ENCODE assay signal across 14 mouse cellular contexts in genomic region chr6:71129071-71129470, GRCm38 (mm10). TPM values are rescaled to one million over a fixed set of nuclear protein-coding genes. Genes with fewer than 3 reads are reported as not detected.
DNase-seq lines count a peak whose midpoint lies in the region; ATAC-seq and TF ChIP-seq lines count a peak whose summit lies in the region.
"Had no signal": no experiment of that assay in that cellular context is flagged by ENCODE, and none has a peak within 500 bp of the region (broad histone marks: within the 10 kb centered on the region; RNA-seq: fewer than 3 reads in every experiment).

No protein-coding gene starts in this region.

- TF ChIP-seq CTCF in kidney, adult 2 months (conservative IDR thresholded peaks at IDR 0.05; ENCODE audit: insufficient read depth, insufficient read length, low read depth, low read length), result peak; percentile 46

- WGBS in kidney, adult 2 months, result 60% methylated on average over 4 of the region's 4 CpGs
- WGBS in kidney, embryonic 15.5 days, result 51% methylated on average over 4 of the region's 4 CpGs
- 38% methylated on average over 4 of the region's 4 CpGs for WGBS in liver, embryonic 11.5 days
- WGBS in embryonic facial prominence, embryonic 10.5 days, result 42% methylated on average over 4 of the region's 4 CpGs

- no peak overlapping the region for H3K4me3 ChIP-seq in kidney, adult 2 months (ENCODE audit: insufficient read depth, low read depth, low read length)
- H3K4me3 ChIP-seq in kidney, embryonic 15.5 days (replicated peaks), result no peak overlapping the region
- no peak overlapping the region for H3K4me3 ChIP-seq in liver, embryonic 11.5 days (ENCODE audit: low read depth, low read length)
- no peak overlapping the region for H3K4me3 ChIP-seq in embryonic facial prominence, embryonic 10.5 days
- H3K4me3 ChIP-seq: embryonic facial prominence, embryonic 15.5 days; forebrain, embryonic 13.5 days; limb, embryonic 13.5 days; midbrain, embryonic 13.5 days had no signal

- peaks cover 2% of the 10 kb centered on the region; the same call in 1 of the 2 replicates for H3K36me3 ChIP-seq in kidney, adult 2 months (ENCODE audit: control insufficient read depth, insufficient read depth, low read length)
- no peaks in the 10 kb centered on the region for H3K36me3 ChIP-seq in kidney, embryonic 15.5 days
- H3K36me3 ChIP-seq in liver, embryonic 11.5 days (ENCODE audit: control insufficient read depth, insufficient read depth, low read length), result no peaks in the 10 kb centered on the region
- H3K36me3 ChIP-seq in embryonic facial prominence, embryonic 10.5 days (replicated peaks), result no peaks in the 10 kb centered on the region
- H3K36me3 ChIP-seq: embryonic facial prominence, embryonic 15.5 days; limb, embryonic 13.5 days; midbrain, embryonic 13.5 days had no signal

- peaks cover 14% of the 10 kb centered on the region for H3K4me1 ChIP-seq in kidney, adult 2 months (ENCODE audit: control insufficient read depth, insufficient read depth, low read length)
- no peaks in the 10 kb centered on the region for H3K4me1 ChIP-seq in kidney, embryonic 15.5 days
- no peaks in the 10 kb centered on the region for H3K4me1 ChIP-seq in liver, embryonic 11.5 days (replicated peaks; ENCODE audit: control insufficient read depth, insufficient read depth, low read length)
- H3K4me1 ChIP-seq in embryonic facial prominence, embryonic 10.5 days, result no peaks in the 10 kb centered on the region
- H3K4me1 ChIP-seq: embryonic facial prominence, embryonic 15.5 days; forebrain, embryonic 13.5 days; limb, embryonic 13.5 days; midbrain, embryonic 13.5 days had no signal

- no peak overlapping the region for H3K4me2 ChIP-seq in kidney, embryonic 15.5 days
- no peak overlapping the region for H3K4me2 ChIP-seq in liver, embryonic 11.5 days
- H3K4me2 ChIP-seq: embryonic facial prominence, embryonic 15.5 days; forebrain, embryonic 13.5 days; limb, embryonic 13.5 days; midbrain, embryonic 13.5 days had no signal

- ATAC-seq in kidney, embryonic 15.5 days (replicated peaks; ENCODE audit: low FRiP score), result no peak
- ATAC-seq in liver, embryonic 11.5 days (replicated peaks; ENCODE audit: low FRiP score), result 0 out of 2 replicates have a peak, but pooled peaks have one; percentile 14
- ATAC-seq in erythroid progenitor cell, adult 5-6 weeks (replicated peaks; ENCODE audit: low FRiP score, poor library complexity, severe bottlenecking), result no peak
- ATAC-seq: forebrain, embryonic 13.5 days; midbrain, embryonic 13.5 days had no signal

- TF ChIP-seq POLR2A in kidney, adult 2 months (IDR thresholded peaks at IDR 0.05; ENCODE audit: low read depth, low read length), result no peak

- no peaks in the 10 kb centered on the region for H3K9me3 ChIP-seq in kidney, embryonic 15.5 days (replicated peaks)
- no peaks in the 10 kb centered on the region for H3K9me3 ChIP-seq in liver, embryonic 11.5 days (ENCODE audit: control insufficient read depth, low read length)
- no peaks in the 10 kb centered on the region for H3K9me3 ChIP-seq in embryonic facial prominence, embryonic 10.5 days
- H3K9me3 ChIP-seq: embryonic facial prominence, embryonic 15.5 days; forebrain, embryonic 13.5 days; limb, embryonic 13.5 days; midbrain, embryonic 13.5 days had no signal

- H3K27ac ChIP-seq in kidney, adult 2 months (ENCODE audit: insufficient read depth, low read depth, low read length), result no peak overlapping the region
- H3K27ac ChIP-seq in kidney, embryonic 15.5 days, result no peak overlapping the region
- no peak overlapping the region for H3K27ac ChIP-seq in liver, embryonic 11.5 days (ENCODE audit: low read depth, low read length)
- no peak overlapping the region for H3K27ac ChIP-seq in embryonic facial prominence, embryonic 10.5 days (replicated peaks)
- H3K27ac ChIP-seq: embryonic facial prominence, embryonic 15.5 days; forebrain, embryonic 13.5 days; limb, embryonic 13.5 days; midbrain, embryonic 13.5 days had no signal

- DNase-seq in adrenal gland, postnatal 10 days, result peak; percentile 10
- DNase-seq in adrenal gland, postnatal 25 days, result no peak
- no peak for DNase-seq in kidney, adult 2 months
- peak; percentile 3 for DNase-seq in 416B (ENCODE audit: low read depth)
- DNase-seq in liver, embryonic 11.5 days (ENCODE audit: low spot score), result no peak
- DNase-seq in embryonic facial prominence, embryonic 10.5 days (ENCODE audit: low spot score), result no peak
- DNase-seq: adrenal gland, adult 2 months; lung, postnatal 36 days had no signal

- H3K9ac ChIP-seq in kidney, embryonic 15.5 days, result no peak overlapping the region
- H3K9ac ChIP-seq in liver, embryonic 11.5 days (ENCODE audit: low read depth, low read length), result no peak overlapping the region
- H3K9ac ChIP-seq: embryonic facial prominence, embryonic 15.5 days; forebrain, embryonic 13.5 days; limb, embryonic 13.5 days; midbrain, embryonic 13.5 days had no signal

- H3K27me3 ChIP-seq in kidney, adult 2 months (replicated peaks; ENCODE audit: control insufficient read depth, insufficient read depth, low read length), result no peaks in the 10 kb centered on the region
- no peaks in the 10 kb centered on the region for H3K27me3 ChIP-seq in kidney, embryonic 15.5 days
- H3K27me3 ChIP-seq in liver, embryonic 11.5 days (replicated peaks; ENCODE audit: control insufficient read depth, insufficient read depth, low read length), result no peaks in the 10 kb centered on the region
- no peaks in the 10 kb centered on the region for H3K27me3 ChIP-seq in embryonic facial prominence, embryonic 10.5 days (replicated peaks; ENCODE audit: low read depth, poor library complexity, severe bottlenecking)
- H3K27me3 ChIP-seq: forebrain, embryonic 13.5 days; limb, embryonic 13.5 days; midbrain, embryonic 13.5 days had no signal

RNA-seq across cellular contexts. Expression of gene Thnsl2, which starts 15.2 kb away (rescaled TPM):
- total RNA-seq in adrenal gland, postnatal 10 days (2021), result 10 to 100 TPM; 16.6 to 17.0 TPM
- 15.9 and 22.8 TPM in 2 replicates for total RNA-seq in adrenal gland, postnatal 25 days (2021)
- 251 and 265 TPM in 2 replicates for polyA plus RNA-seq in kidney, adult 2 months (2012; rRNA removed)
- polyA plus RNA-seq in kidney, embryonic 15.5 days (2015; fragmentation: Nextera tagmentation; extraction: Ambion mirVana), result 36.7 and 39.9 TPM in 2 replicates
- 5.8 and 7.6 TPM in 2 replicates for polyA plus RNA-seq in liver, embryonic 11.5 days (2014; fragmentation: Nextera tagmentation; extraction: Ambion mirVana)
- total RNA-seq in erythroid progenitor cell, adult 5-6 weeks (2015; ENCODE audit: low replicate concordance), result not detected in 2 replicates
- total RNA-seq in erythroid progenitor cell, adult 5-6 weeks (2017; ENCODE audit: low replicate concordance), result not detected in 2 replicates
- 5.3 TPM in 2 replicates for polyA plus RNA-seq in embryonic facial prominence, embryonic 10.5 days (2016; fragmentation: Nextera tagmentation; extraction: Ambion mirVana)

Comparison
In these comparisons a context has a peak if more than half of its experiments do, and no peak if none do; other contexts are left out.
1. DNase-seq: peak in adrenal gland, postnatal 10 days (single experiment) and 416B (single experiment); none in adrenal gland, postnatal 25 days (single experiment), kidney, adult 2 months (single experiment), liver, embryonic 11.5 days (single experiment) and embryonic facial prominence, embryonic 10.5 days (single experiment).